16 mouse cellular contexts compared by ENCODE assay signal in the genomic region with DNA sequence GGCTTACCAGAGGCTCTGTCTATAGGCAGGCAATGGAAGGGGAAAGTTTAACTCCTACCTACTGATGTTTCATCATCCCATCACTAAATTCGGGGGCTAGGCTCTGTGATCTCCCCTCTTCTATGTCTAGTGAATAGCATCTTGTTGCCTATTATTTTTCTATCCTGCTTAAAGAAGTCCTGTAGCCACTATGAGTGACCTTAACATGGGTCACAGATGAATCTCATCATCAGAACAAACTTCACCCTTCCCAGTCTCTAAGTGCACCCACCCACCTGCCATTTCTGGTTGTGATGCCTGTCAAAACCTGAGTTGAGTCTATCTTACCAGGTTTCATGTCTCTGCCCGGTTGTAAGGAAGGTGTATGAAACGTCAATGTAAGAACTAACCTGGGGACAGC.
"Had no signal": no experiment of that assay in that cellular context is flagged by ENCODE, and none has a peak within 500 bp of the region (broad histone marks: within the 10 kb centered on the region; RNA-seq: fewer than 3 reads in every experiment).

No protein-coding gene starts in this region.

- H3K36me3 ChIP-seq: neural tube, embryonic 13.5 days; neural tube, embryonic 15.5 days; stomach, embryonic 15.5 days had no signal

- H3K9me3 ChIP-seq: neural tube, embryonic 13.5 days; neural tube, embryonic 15.5 days; stomach, embryonic 15.5 days had no signal

- H3K9ac ChIP-seq: neural tube, embryonic 13.5 days; neural tube, embryonic 15.5 days; stomach, embryonic 15.5 days had no signal

- H3K4me1 ChIP-seq: neural tube, embryonic 13.5 days; neural tube, embryonic 15.5 days; stomach, embryonic 15.5 days had no signal

- H3K4me3 ChIP-seq: neural tube, embryonic 13.5 days; neural tube, embryonic 15.5 days; stomach, embryonic 15.5 days had no signal

- H3K4me2 ChIP-seq: neural tube, embryonic 13.5 days; neural tube, embryonic 15.5 days; stomach, embryonic 15.5 days had no signal

- H3K27me3 ChIP-seq: neural tube, embryonic 13.5 days; neural tube, embryonic 15.5 days; stomach, embryonic 15.5 days had no signal

- DNase-seq: retina, postnatal 1 day; right cerebral cortex, adult 18-20 months; right cerebral cortex, postnatal 14 days; right cerebral cortex, postnatal 25 days; right cerebral cortex, postnatal 4 days; spleen, adult 18-20 months; thymus, adult 18-20 months; thymus, adult 2 months; thymus, postnatal 14 days; thymus, postnatal 25 days; thymus, postnatal 36 days; thymus, postnatal 4 days had no signal

- H3K27ac ChIP-seq: neural tube, embryonic 13.5 days; neural tube, embryonic 15.5 days; stomach, embryonic 15.5 days; stomach, postnatal 0 days had no signal
